Mouse (Mus musculus) testis, adult 2 months (tissue): ENCODE measurements around the gene Cpa2. TPM values are rescaled to one million over a fixed set of nuclear protein-coding genes. Genes with fewer than 3 reads are reported as not detected.

ENCODE experiments used
- H3K27ac ChIP-seq: fragments of 200-500 bp; 2 replicates; pipeline ENCODE4 v1.5.1; 2012; ENCODE audit warnings: low read depth, low read length; ENCODE audit not compliant: control insufficient read depth, insufficient read depth
- H3K27me3 ChIP-seq: fragments of 200-500 bp; 2 replicates; pipeline ENCODE4 v1.6.1; 2012; ENCODE audit warnings: mild to moderate bottlenecking, low read length, moderate library complexity; ENCODE audit not compliant: control insufficient read depth, insufficient read depth
- H3K36me3 ChIP-seq: fragments of 200-500 bp; 2 replicates; pipeline ENCODE4 v1.6.1; 2012; ENCODE audit warnings: mild to moderate bottlenecking, low read length; ENCODE audit not compliant: control insufficient read depth, insufficient read depth
- H3K4me1 ChIP-seq: fragments of 200-500 bp; 2 replicates; pipeline ENCODE4 v1.6.1; 2012; ENCODE audit warnings: low read length; ENCODE audit not compliant: control insufficient read depth, insufficient read depth
- H3K4me3 ChIP-seq: fragments of 200-500 bp; 2 replicates; pipeline ENCODE4 v1.5.1; 2012; ENCODE audit warnings: low read depth, mild to moderate bottlenecking, low read length, moderate library complexity, mixed read lengths; ENCODE audit not compliant: control insufficient read depth
- CTCF ChIP-seq: fragments of 200-500 bp; IDR thresholded peaks from 2 replicates; pipeline ENCODE4 v1.5.1; 2012; ENCODE audit warnings: low read depth, mild to moderate bottlenecking, inconsistent platforms, low read length, moderate library complexity; ENCODE audit not compliant: control insufficient read depth, insufficient read depth, insufficient replicate concordance
- POLR2A ChIP-seq: fragments of 200-500 bp; IDR thresholded peaks from 2 replicates; pipeline ENCODE4 v1.6.1; 2012; ENCODE audit warnings: low read depth, mild to moderate bottlenecking, inconsistent platforms, low read length, moderate library complexity; ENCODE audit not compliant: control insufficient read depth
- polyA plus RNA-seq: library from polyadenylated mRNA; depleted of rRNA; stranded (reverse); fragments of >200 nt; gene quantifications from 2 replicates; pipeline ENCODE4 v1.2.3, GENCODE M21; 2012

Cpa2 gene
- polyA plus RNA-seq, 1 experiment: 1.4 TPM

DNA sequence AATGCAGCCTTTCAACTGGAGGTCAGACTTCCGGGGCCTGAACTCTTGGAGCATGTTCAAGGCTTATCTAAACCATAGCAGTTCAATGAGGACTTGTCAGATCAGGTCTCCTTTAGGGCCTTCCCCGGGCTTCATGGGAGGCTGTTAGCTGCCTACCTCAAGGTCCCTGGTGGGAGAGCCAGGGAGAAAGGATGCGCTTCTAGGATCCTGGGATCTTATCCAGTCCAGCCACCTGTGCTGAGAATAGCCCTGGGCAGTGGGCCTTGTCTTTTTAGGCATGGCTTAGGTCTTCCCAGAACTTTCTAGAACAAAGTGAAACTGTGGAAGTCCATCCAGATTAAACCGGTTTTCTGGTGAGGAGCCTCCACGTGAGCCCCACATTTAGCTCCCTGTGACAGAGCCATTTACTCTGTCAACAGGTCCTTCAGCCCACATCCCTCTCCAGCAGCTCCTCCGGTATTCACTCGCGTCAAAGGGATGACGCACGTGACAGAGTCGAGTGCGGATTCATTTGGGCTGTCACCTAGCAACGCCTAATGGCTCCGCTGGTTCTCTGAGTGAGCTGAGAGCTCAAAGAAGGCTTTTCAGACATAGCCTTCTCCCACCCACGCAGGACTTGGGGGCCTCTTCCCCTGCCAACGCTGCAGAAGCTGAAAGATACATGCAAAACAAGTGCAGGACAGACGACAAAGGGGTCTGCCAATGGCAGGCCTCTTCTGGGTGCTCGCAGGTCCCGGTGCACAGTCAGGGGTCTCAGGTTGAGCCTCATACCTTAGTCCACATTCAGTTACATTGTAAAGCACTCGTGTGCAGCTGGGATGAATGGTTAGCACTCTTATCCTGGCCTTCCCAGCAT, 31.3 kb downstream of the Cpa2 start:
- H3K27me3 ChIP-seq: no peaks in the 10 kb centered on the region
- no peak overlapping the region for H3K27ac ChIP-seq

DNA sequence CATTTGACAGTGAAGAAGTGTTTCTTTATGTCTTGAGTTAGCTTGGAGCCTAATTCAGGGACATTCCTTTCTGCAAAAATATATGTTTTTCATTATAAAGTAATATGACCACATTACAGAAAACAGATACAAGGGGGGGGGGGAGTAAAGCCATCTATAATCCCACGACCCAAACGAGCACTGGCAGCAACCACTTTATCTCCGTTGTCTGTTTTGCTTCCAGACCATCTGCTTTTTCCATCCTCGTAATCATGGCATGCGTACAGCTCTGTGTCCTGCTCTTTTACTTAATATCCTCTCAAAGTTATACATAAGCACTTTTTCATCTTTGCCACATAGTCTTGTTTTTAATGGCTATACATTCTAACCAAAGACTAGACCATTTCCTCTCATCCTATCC, 32.0 kb downstream of the Cpa2 start:
- H3K4me3 ChIP-seq: no peak overlapping the region
- no peaks in the 10 kb centered on the region for H3K36me3 ChIP-seq
- peaks cover 6% of the 10 kb centered on the region for H3K4me1 ChIP-seq
- TF ChIP-seq POLR2A: no peak
- TF ChIP-seq CTCF: no peak
- no peaks in the 10 kb centered on the region for H3K27me3 ChIP-seq
- H3K27ac ChIP-seq: no peak overlapping the region

More for the DNA sequence above, 31.3 kb downstream of the Cpa2 start:
- Histone ChIP-seq H3K4me1 (peaks cover 6% of the 10 kb centered on the region), H3K4me3 (peak overlapping the region; percentile 20), H3K36me3 (no peaks in the 10 kb centered on the region)
- TF ChIP-seq POLR2A: no peak
- TF ChIP-seq CTCF: no peak

DNA sequence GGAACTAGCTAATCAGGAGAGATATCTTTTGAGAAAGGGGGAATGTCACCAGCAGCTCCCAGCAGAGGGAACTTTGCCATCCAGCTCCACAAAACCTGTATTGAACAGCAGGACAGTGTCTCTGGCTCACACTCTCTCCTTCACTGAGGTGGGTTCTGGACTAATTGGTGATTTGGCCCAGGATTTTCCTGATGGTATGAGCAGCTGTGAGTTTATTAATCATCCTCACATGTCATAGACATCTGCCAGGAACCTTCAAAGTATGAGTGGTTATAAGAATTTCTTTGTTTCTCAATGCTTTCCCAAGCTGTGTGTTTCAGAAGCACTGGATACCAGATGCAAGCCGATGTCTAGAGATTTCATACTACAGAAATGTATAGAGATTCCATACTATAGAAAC, 33.6 kb downstream of the Cpa2 start:
- H3K27ac ChIP-seq: no peak overlapping the region
- H3K4me1 ChIP-seq: peaks cover 6% of the 10 kb centered on the region
- H3K4me3 ChIP-seq: no peak overlapping the region
- no peak for TF ChIP-seq CTCF
- no peak for TF ChIP-seq POLR2A
- H3K36me3 ChIP-seq: no peaks in the 10 kb centered on the region
- no peaks in the 10 kb centered on the region for H3K27me3 ChIP-seq

DNA sequence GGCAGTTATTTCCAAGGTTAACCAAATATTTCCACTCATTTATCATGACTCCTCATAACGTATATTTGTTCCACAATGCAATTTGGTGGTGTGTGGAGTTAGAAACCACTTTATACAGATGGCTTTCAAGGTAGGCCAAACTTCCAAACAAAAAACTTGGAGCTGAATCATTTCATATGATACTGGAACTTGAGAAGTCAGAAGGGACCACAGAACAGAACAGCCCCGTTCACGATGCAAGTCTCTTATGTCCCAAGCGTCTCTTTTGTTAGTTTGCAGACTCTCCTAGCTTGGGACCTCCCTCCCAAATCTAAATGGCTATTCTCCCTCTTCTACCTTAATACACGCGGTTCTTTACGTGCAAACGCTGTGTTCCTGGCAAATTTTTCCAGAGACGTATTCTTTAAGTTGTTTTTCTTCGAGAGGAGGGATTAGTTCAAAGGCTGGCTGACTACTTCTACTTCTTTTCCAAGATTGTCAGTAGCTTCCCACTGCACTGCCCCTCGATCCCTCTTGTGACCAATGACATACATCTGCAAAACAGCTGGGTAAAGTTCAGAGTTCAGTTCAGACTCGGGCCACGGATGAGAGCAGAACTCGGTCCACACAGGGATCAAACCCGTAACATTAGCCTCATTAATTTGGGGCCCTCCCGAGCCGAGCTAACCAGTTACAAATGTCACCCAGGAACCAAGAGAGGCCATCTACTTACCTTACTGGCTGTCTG, 35.3 kb downstream of the Cpa2 start:
- H3K27ac ChIP-seq: no peak overlapping the region
- no peak overlapping the region for H3K4me3 ChIP-seq
- no peaks in the 10 kb centered on the region for H3K27me3 ChIP-seq
- TF ChIP-seq POLR2A (no peak), CTCF (no peak)
- H3K4me1 ChIP-seq: peaks cover 6% of the 10 kb centered on the region
- H3K36me3 ChIP-seq: no peaks in the 10 kb centered on the region

DNA sequence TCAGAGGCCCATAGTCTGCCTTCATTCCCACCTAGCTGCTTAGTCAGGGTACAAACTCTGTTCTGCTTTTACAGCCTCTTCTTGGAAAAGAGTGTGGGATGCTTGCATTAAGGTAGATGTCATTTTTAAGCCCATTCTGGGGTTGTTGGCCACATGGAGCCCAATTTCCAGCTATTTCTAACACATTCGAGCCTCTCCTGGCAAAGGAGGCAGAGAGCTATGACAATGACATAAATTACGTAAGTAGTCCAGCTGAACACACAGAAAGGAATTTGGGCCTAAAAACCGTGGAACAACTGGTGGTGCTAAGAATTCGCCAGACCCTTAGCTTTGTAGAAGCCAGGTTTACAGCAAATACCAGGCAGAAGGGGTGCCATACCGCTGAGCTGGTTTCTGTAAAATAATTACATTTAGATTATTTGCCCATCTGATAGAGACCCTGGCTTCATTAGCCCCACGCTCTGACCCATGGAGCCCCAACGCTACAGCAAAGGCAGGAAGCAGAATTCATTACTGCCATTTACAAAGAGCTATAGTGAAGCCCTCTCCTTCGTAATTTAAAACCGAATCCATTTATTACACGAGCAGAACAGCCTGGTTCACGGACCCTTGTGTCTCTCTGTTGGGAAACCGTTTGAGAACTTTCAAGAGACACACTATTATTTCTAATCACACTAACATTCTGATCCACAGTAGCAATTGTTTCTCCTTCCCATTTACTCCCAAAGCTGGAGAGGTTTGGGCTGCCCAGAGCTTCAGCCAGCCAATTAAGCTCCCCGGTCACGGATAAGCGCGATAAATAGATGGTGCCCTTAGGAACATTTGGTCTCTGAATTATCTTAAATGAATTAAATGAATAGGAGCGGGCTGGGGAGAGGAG, 38.8 kb downstream of the Cpa2 start:
- H3K27me3 ChIP-seq: no peaks in the 10 kb centered on the region
- no peaks in the 10 kb centered on the region for H3K36me3 ChIP-seq
- no peak overlapping the region for H3K27ac ChIP-seq
- TF ChIP-seq CTCF (no peak), POLR2A (no peak)
- H3K4me1 ChIP-seq: no peaks in the 10 kb centered on the region
- H3K4me3 ChIP-seq: no peak overlapping the region

GRCm38 (mm10) chr6:30580841-30581176, 39.4 kb downstream of the Cpa2 start:
- Histone ChIP-seq H3K27ac (no peak overlapping the region), H3K4me3 (no peak overlapping the region), H3K4me1 (no peaks in the 10 kb centered on the region), H3K27me3 (no peaks in the 10 kb centered on the region), H3K36me3 (no peaks in the 10 kb centered on the region)
- no peak for TF ChIP-seq POLR2A
- no peak for TF ChIP-seq CTCF
